Mouse (Mus musculus): ENCODE results near the gene Cryab. TPM values are rescaled to one million over a fixed set of nuclear protein-coding genes. Genes with fewer than 3 reads are reported as not detected.
A peak's percentile ranks its signal among the peaks of the same experiment; 100 is the strongest.

Gene Cryab
- polyA plus RNA-seq, 1 experiment from 2014 or later = 1,544 TPM

DNA sequence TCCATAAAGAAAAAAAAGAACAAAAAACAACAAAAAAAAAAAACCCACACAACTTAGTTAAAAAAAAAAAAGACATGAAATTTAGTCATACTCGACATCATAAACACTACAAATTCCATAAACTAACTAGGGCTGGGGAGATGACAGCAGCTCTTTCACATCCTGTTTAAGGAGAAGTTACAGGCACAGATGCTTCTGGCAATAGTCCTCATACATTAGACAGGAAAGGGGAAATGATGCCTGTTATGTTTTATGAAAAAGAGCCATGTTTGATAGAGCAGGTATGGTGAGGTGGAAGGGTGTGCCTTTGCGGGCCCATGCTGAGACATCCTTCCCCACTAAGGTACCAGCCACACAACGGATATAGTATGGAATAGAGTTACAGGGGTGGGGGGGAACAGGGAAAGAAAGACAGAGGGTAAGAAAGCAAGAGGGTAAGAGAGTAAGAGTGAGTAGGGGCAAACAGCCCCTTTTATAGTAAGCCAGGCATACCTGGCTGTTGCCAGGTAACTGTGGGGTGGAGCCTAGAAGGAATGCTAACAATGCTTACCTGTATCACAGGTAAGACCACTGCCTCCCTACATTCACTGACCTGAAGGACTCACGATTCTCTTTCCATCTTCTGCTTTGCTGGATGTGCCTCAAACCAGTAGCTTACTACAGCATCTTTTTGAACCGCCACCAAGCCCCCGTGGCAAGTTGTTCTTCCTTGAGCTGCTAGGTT lies 10.6 kb downstream of the Cryab start:
- no peaks in the 10 kb centered on the region for H3K27me3 ChIP-seq
- TF ChIP-seq CTCF (IDR thresholded peaks at IDR 0.05) = no peak
- ChIA-PET CTCF (interaction anchor here (1.1 to 2.9 kb wide), 4 partner anchors 8 to 26 kb away, joined by 3 to 14 read pairs (median 4); no protein-coding TSS in a partner anchor), POLR2A (interaction anchor here (0.7 to 0.8 kb wide), 2 partner anchors 28 to 1081 kb away, joined by 3 read pairs; no protein-coding TSS in a partner anchor)
- in situ Hi-C loops (cut with MboI; ENCODE audit: low pct_unique_long_range_greater_than_20kb) = loop anchor here (10.0 kb wide), 1 partner anchor 47 kb away; no protein-coding TSS in a partner anchor
- DNase-seq (ENCODE audit: low read depth, low spot score) = no peak
- no peak for ATAC-seq

DNA sequence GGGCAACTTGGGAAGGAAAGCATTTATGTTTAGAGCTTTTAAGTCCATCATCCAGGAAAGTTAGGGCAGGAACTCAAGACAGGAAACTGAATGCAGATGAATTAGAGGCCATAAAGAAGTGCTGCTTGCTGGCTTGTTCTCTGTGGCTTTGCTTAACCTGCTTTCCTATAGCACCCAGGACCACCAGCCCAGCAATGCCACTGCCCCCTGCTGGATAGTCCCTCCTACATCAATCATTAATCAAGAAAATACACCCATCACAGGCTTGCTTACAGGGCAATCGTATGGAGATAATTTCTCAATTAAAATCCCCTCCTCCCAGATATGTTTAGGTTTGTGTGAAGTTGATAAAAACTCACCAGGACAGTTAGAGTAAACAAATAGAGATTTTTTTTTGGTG lies 12.2 kb downstream of the Cryab start:
- ATAC-seq (no peak), DNase-seq (ENCODE audit: low read depth, low spot score) (no peak)
- POLR2A ChIA-PET = interaction anchor here (0.6 kb wide), 1 partner anchor 272 kb away, joined by 5 read pairs; no protein-coding TSS in a partner anchor
- TF ChIP-seq CTCF (IDR thresholded peaks at IDR 0.05) = peak; percentile 58
- H3K27me3 ChIP-seq = no peaks in the 10 kb centered on the region
- in situ Hi-C loops (cut with MboI; ENCODE audit: low pct_unique_long_range_greater_than_20kb) = loop anchor here (10.0 kb wide), 1 partner anchor 49 kb away; no protein-coding TSS in a partner anchor
- CTCF ChIA-PET = interaction anchor here (1.1 to 2.9 kb wide), 5 partner anchors 10 to 70 kb away, joined by 3 to 14 read pairs (median 5); partner anchors contain the start of genes 2310030G06Rik and Alg9

DNA sequence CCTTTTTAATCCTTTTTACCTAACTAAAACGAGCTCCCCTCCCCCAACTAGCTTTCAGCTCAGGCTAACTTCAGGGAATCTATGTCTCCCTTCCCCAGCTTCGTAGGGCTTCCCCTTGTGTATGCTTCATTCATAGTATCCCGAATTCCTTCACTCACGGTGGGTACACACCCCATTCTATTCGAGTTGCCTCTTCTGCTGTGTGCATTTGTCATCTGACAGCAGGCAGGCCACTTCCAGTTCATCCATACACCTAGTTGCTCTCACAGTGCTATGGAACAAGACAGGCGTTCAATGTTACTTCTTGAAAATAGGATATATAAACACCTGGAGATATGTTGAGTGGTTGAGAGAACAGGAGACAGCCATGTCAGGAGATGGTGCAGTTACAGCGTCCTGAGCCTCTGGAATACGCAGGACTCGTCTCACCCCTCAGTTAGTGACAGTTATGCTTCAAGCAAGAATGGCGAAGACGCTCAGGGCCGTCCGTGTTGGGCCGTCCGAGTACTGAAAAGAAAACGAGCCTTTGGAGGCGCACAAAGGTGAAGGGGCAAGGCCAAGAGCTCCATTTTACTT lies 16.5 kb downstream of the Cryab start:
- no peaks in the 10 kb centered on the region for H3K27me3 ChIP-seq
- no peak for TF ChIP-seq CTCF (IDR thresholded peaks at IDR 0.05)
- ATAC-seq = no peak
- in situ Hi-C loops (cut with MboI; ENCODE audit: low pct_unique_long_range_greater_than_20kb) = loop anchor here (10.0 kb wide), 1 partner anchor 53 kb away; no protein-coding TSS in a partner anchor
- DNase-seq (ENCODE audit: low read depth, low spot score) = no peak
- ChIA-PET CTCF (interaction anchor here (0.8 to 3.9 kb wide), 15 partner anchors 9 to 58 kb away, joined by 3 to 33 read pairs (median 4); partner anchors contain the start of genes 2310030G06Rik and Hspb2), POLR2A (interaction anchor here (0.7 to 1.0 kb wide), 3 partner anchors 11 to 26 kb away, joined by 3 to 6 read pairs (median 3); no protein-coding TSS in a partner anchor)

DNA sequence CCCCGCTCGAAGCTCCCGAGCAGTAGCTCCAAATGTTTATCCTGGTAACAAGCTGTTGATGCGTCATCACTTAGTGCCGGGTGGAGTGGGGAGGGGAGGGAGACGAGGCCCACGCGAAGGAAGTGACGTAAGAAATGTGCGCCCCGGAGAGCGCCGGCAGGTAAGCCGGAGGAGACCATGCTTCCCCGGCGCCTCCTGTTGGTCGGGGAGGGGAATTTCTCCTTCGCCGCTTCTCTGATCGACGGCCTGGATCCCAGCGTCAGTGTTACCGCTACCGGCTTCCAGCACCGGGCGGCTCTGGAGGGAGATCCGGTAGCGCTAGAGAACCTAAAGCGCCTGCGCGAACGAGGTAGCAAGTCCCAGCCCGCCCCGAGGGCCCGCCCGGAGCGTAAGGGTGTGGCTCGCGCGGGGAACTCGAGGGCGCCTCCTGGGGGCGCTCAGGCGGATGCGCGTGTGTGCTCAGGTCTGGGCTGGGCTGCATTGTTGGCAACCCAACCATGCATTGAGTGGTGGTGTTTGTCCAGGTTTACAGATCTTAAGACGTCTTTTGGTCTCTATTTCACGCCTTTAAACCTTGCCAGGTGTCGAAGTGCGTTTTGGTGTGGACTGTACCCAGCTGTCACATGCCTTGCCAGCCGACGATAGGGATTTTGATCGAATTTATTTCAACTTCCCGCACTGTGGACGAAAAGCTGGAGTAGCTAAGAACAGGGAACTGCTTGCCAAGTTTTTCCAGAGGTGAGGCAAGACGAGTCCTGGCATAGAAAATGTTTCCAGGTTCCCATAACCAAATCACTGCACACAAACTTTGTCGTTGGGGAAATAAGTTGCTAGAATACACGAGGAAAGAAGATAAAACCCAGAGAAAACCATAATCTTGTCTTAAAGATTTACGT lies 17.2 kb downstream of the Cryab start, which contains the start of gene Fdxacb1:
Fdxacb1 (plus strand) TSS at position 130 of the 896 bp plus-strand sequence.
- peak; percentile 97 for ATAC-seq
- DNase-seq (ENCODE audit: low read depth, low spot score) = no peak
- POLR2A ChIA-PET = interaction anchor here (1.8 kb wide), 1 partner anchor 14 kb away, joined by 5 read pairs; no protein-coding TSS in a partner anchor
- peak; percentile 99 for TF ChIP-seq CTCF (IDR thresholded peaks at IDR 0.05)
- CTCF ChIA-PET = interaction anchor here (0.8 to 3.9 kb wide), 14 partner anchors 9 to 59 kb away, joined by 3 to 33 read pairs (median 4); partner anchors contain the start of gene Hspb2
- in situ Hi-C loops (cut with MboI; ENCODE audit: low pct_unique_long_range_greater_than_20kb) = loop anchor here (10.0 kb wide), 1 partner anchor 54 kb away; no protein-coding TSS in a partner anchor
- H3K27me3 ChIP-seq = no peaks in the 10 kb centered on the region

DNA sequence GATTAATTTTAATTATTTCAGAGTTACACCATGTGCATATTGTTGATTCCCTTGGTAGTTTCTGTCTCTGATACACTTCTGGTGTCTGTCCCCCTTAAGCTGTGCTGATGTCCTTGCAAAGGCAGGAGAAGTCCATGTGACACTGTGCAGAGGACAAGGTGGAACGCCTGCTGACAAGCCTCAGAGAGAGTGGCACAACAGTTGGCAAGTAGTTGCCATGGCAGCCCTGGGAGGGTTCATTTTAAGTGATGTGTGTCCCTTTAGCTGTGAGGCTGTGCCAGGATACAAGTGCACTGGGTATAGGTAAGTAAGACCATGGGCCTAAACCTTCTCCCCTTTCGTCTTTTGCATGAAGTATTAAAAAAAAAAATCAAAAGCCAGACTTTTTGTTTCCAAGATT lies 18.9 kb downstream of the Cryab start:
- no peaks in the 10 kb centered on the region for H3K27me3 ChIP-seq
- DNase-seq (ENCODE audit: low read depth, low spot score) (no peak), ATAC-seq (no peak)
- no peak for TF ChIP-seq CTCF (IDR thresholded peaks at IDR 0.05)
- ChIA-PET CTCF (interaction anchor here (3.9 kb wide), 1 partner anchor 16 kb away, joined by 33 read pairs; the partner anchor contains the start of gene Hspb2), POLR2A (interaction anchor here (1.8 kb wide), 1 partner anchor 16 kb away, joined by 5 read pairs; no protein-coding TSS in a partner anchor)
- in situ Hi-C loops (cut with MboI; ENCODE audit: low pct_unique_long_range_greater_than_20kb) = no loop called here

DNA sequence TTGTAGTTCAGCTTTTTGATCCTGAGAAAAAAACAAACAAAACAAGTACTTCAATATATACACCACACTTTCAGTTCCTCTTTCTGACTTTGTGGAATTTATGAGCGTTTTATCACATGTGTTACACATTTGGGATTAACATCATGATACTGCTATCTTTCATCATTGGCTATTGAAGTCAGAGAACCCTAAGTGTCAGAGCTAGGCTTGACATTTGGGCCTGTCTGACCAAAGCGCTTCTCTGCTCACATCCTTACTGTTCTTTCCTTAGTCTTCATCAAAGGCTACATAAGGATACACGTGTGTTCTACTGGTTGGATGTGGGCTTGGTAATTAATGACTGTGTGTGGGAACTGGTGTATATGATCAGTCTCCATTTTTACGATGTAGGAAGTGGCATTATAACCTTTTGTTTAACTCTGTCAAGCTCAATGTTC lies 22.9 kb downstream of the Cryab start:
- in situ Hi-C loops (cut with MboI; ENCODE audit: low pct_unique_long_range_greater_than_20kb) = no loop called here

DNA sequence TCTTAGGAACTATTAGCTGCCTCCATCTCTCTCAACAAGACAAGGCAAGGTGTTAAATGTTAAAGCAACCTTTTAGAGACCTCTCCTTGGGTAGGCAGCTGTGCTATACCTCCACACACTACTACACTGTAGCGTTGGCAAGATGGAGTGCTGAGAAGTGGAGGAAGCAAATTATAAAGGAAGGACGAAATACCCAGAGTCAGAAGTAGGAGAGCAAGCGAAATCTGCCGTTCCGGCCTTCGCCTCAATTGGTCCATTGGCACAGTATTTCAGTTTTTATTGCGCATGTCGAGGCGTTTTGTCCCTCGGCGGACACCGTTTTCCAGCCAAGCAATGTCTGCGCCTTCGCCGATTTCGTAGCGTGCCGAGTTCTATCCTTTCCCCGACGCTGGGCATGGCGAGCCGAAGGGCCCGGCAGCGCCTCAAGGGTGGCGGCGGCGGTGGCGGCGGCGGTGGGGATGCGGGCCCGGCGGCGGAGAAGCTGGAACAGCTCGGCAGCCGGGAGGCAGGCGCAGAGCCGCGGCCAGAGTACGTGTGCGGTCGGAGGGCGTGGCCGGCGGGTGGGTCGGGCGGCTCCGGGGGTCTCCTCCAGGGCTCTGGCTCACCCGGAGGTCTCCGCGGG lies 24.0 kb downstream of the Cryab start, which contains the start of the genes Alg9 and 1110032A03Rik:
Alg9 (plus strand) TSS at position 29 of the 622 bp plus-strand sequence.
1110032A03Rik (minus strand) TSS at position 530 of the 622 bp plus-strand sequence.
- TF ChIP-seq CTCF (IDR thresholded peaks at IDR 0.05) = no peak
- ATAC-seq (peak; percentile 49), DNase-seq (ENCODE audit: low read depth, low spot score) (no peak)
- POLR2A ChIA-PET = interaction anchor here (0.6 kb wide), 1 partner anchor 1664 kb away, joined by 3 read pairs; no protein-coding TSS in a partner anchor
- no peaks in the 10 kb centered on the region for H3K27me3 ChIP-seq
- in situ Hi-C loops (cut with MboI; ENCODE audit: low pct_unique_long_range_greater_than_20kb) = no loop called here
- CTCF ChIA-PET = interaction anchor here (1.4 kb wide), 1 partner anchor 12 kb away, joined by 6 read pairs; no protein-coding TSS in a partner anchor

More for the DNA sequence above, 22.9 kb downstream of the Cryab start:
- ChIA-PET CTCF (interaction anchor here (1.4 kb wide), 1 partner anchor 11 kb away, joined by 6 read pairs; no protein-coding TSS in a partner anchor), POLR2A (interaction anchor here (0.8 kb wide), 1 partner anchor 104 kb away, joined by 5 read pairs; no protein-coding TSS in a partner anchor)
- ATAC-seq = no peak
- DNase-seq (ENCODE audit: low read depth, low spot score) = no peak
- H3K27me3 ChIP-seq = no peaks in the 10 kb centered on the region
- TF ChIP-seq CTCF (IDR thresholded peaks at IDR 0.05) = no peak

DNA sequence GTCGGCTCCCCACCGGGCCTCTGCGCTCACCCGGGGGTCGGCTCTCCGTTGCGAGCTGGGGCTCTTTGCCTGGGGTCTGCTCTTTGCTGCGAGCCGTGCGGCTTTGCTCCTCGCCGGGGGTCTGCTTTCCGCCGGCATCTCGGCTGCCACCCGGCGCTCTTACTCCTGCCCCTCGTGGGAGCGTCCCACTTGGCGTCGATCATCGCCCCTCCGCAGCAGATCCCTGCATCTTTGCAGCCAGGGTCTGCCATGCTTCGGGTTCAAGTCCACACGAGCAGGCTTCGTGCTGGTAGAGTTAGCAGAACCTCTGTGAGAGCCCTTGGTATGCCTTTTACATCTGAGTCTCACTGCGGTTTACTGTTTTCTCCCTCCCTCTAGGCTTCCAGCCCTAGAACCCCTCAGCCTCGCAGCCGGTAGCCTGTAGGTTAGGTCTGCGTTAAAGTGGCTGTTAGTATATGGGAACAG lies 24.6 kb downstream of the Cryab start:
- H3K27me3 ChIP-seq = no peaks in the 10 kb centered on the region
- in situ Hi-C loops (cut with MboI; ENCODE audit: low pct_unique_long_range_greater_than_20kb) = no loop called here
- ChIA-PET CTCF (no interaction called here), POLR2A (no interaction called here)
- DNase-seq (ENCODE audit: low read depth, low spot score) (no peak), ATAC-seq (peak; percentile 33)
- no peak for TF ChIP-seq CTCF (IDR thresholded peaks at IDR 0.05)

Measured in Patski (cell line).